Mouse (Mus musculus) brain, embryonic 14.5 days (tissue): ENCODE measurements at regions not wholly inside any gene's neighbourhood (a gene's known extent, or its start where the extent isn't known, plus 50 kb on each side); places are given as distances from the start of the nearest gene placed in this dataset.

Experiments
- DNase-seq: peaks from one replicate; pipeline ENCODE4 v3.0.0-alpha.2; 2011; ENCODE audit warnings: low read depth
- CTCF ChIP-seq: fragments of 200-500 bp; IDR thresholded peaks from 2 replicates; pipeline ENCODE4 v1.5.1; 2012; ENCODE audit warnings: inconsistent platforms, mild to moderate bottlenecking, moderate library complexity, borderline replicate concordance; ENCODE audit not compliant: insufficient read depth, insufficient read length; ENCODE audit errors: extremely low read depth
- POLR2A ChIP-seq: fragments of 200-500 bp; IDR thresholded peaks from 2 replicates; pipeline ENCODE4 v1.6.1; 2012; ENCODE audit warnings: mild to moderate bottlenecking, inconsistent platforms, borderline replicate concordance; ENCODE audit not compliant: poor library complexity, insufficient read depth, insufficient read length, severe bottlenecking; ENCODE audit errors: extremely low read depth

DNA sequence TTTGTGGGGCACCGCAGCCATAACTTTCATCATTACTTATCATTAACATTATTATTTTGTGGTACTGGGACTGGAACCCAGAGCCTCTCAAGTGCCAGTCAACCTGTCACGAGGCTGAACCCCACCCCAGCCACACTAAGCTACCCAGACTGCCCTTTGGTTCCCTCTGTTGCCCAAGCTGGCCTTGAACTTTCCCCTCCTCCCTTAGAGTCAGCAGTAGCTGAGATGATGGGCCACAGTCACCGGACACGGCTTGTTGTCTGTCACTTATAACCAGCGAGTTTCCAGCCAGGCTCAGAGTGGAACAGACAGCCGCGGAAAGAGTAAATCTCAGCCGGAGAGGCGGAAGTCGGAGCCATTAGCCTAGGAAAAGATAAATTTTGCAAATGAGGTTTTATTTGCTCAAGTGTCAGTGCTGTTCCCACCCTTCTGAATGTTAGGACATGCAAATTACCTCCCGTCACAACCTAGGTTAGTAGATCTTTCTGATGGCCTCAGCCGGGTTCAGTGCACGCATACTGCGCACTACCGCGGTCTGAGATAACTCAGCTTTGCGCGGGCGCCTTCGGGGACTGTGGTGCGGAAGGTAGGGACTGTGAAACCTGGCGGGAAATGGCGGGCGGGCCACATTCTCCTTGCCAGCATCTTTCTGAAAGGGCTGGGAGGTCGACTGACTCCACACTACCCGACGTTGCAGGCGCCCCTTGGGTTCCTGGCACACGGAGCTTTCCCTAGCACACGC, 152.7 kb downstream of the Bmp7 start:
- TF ChIP-seq CTCF (no peak), POLR2A (no peak)
- peak; percentile 25 for DNase-seq

DNA sequence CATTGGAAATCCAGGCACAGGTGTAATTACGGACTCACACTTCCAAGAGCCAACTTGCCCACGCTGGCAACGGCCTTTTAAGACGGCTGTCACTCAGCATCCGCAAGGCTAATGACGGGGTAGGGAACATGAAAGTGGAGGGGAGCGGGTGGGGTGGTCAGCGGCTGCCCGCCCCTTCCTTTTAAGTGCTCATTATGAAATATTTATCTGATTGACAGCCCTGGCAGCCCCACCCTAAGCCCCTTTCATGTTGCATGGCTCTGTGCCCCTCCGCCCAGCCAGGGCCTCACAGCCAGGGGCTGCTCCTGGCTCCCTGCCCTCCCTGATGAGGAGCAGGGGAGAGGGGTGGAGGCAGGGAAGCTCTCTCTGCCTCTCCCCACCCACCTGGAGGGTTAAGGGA, 150.9 kb downstream of the Bmp7 start:
- peak; percentile 84 for DNase-seq
- TF ChIP-seq CTCF (no peak), POLR2A (no peak)

DNA sequence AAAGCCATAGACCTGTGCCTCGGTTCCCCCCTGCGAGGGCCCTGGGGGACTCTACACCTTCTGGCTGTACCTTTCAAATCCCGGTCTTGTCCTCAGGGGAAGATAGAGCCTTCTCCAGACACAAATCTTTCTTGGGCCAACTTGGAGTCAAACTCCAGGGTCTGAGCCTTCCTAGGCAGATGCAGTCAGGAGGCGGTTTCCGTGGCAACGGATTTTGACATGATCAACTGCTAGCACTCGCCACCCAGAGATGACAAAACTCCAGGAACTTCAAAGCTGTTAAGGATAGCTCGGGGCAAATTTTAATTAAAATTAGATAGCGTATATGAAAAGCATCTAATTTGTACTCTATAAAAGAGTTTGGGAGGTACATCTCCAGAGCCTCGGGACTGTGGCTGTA, 147.6 kb downstream of the Bmp7 start:
- peak; percentile 76 for DNase-seq
- no peak for TF ChIP-seq POLR2A
- TF ChIP-seq CTCF: no peak

DNA sequence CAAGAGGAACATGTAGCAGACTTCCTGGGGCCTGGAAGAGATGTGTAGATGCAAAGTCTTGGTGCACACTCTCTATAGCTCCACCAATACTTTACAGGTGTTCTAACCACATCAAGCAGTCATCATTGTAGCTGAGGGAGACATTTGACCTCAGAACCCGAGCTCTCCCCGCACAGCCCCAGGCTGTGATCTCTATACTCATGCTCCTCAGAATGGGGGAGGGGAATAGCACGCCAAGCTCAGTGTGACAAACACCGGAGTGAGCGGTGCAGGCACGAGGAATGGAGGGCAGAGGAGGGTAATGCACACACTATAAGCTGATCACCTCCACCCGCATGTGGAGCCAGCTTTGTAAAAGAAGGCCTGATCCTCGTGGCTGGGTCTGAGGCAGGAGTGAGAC, 146.1 kb downstream of the Bmp7 start:
- TF ChIP-seq POLR2A (no peak), CTCF (no peak)
- no peak for DNase-seq

DNA sequence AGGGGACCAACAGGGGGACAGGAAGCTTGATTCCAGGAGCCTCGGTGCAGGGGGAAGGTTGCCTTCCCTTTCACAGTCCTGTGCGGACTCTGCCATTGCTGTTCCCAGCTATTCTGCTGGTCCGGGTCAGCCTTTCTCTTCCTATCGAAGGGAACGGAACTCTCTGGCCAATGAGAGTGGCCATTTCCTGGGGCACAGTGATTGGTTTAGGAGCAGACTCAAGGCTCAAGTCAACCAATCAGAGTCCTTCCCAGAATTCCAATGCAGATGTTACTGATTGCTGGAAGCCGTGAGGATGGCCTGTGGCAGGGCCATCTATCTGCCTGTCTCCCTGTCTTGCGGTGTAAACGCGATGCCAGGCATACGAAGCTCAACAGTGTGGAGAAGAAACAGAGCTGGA, 145.3 kb downstream of the Bmp7 start:
- no peak for TF ChIP-seq POLR2A
- no peak for TF ChIP-seq CTCF
- DNase-seq: no peak

DNA sequence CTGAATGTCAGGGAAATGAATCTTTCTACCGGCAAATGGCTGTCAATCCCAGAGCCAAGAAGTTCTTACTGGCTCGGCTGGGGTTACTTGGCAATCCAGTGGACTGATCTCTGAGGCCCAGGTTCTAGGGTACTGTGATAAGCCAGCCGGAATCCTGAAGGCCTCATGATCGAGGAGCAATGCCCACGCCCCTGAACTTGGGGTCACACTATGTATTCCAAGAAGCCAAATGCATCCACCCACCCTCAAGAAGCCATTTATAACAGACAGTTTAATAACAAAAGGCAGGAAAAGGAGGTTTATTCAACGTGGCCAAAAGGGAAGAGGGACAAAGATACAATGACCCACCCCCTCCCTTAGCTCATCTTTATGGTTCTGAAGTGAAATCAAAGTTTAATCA, 144.0 kb downstream of the Bmp7 start:
- TF ChIP-seq POLR2A (no peak), CTCF (no peak)

DNA sequence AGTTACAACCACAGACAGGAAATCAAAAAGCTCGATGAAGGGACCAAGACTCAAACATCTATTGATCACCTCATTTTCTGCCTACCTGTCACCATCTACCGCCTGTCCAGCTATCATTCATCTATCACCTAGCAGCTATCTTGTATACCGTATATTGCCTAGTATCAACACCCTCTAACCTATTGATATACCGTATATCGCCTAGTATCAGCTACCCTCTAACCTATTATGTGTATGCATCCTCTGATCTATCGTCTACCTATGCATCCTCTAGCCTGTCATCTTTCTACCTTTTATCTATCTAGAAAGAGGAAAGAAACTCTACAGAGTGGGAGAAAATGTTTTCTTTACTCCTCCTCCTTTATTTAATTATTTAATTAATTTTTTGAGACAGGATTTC, 143.2 kb downstream of the Bmp7 start:
- peak; percentile 27 for DNase-seq
- TF ChIP-seq CTCF: no peak
- TF ChIP-seq POLR2A: no peak

More for the DNA sequence above, 144.0 kb downstream of the Bmp7 start:
- DNase-seq: no peak

DNA sequence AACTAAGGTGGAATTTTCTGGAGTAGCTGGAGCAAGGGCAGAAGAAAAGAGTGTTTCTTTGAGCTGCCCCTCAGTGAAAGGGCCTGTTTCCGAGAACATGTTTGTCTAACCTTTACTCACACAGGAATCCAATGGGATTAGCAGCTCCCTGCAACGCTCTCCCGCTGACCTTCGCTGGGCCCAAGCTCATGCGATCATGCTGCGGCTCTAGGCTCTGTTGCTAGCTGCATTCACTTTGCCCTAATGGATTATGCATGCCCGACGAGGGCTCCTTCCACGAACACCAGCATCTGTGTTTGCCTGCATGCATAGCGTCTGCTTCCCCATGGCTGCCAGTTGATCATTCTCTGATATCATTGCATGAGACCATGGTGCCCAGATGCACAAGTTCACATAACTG, 140.2 kb downstream of the Bmp7 start:
- DNase-seq: peak; percentile 53
- TF ChIP-seq CTCF (no peak), POLR2A (no peak)

DNA sequence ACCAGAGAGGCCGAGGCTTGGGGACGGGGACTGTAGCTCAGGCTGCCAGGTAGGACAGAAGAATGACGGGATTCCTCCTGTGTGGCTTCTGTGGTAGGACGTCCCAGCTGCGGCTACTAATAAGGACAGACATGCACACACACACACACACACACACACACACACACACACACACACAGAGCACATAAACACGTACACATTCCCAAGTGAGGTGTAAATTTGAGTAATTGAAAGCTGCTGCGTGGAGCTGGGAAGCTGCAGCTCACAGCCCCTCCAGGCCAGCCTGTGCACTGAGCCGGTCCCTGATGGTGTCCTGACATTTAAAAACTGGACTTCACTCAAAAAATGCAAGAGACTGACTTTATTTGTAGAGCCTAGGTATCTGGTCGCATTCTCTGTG, 139.3 kb downstream of the Bmp7 start:
- DNase-seq: no peak
- TF ChIP-seq CTCF (no peak), POLR2A (no peak)

DNA sequence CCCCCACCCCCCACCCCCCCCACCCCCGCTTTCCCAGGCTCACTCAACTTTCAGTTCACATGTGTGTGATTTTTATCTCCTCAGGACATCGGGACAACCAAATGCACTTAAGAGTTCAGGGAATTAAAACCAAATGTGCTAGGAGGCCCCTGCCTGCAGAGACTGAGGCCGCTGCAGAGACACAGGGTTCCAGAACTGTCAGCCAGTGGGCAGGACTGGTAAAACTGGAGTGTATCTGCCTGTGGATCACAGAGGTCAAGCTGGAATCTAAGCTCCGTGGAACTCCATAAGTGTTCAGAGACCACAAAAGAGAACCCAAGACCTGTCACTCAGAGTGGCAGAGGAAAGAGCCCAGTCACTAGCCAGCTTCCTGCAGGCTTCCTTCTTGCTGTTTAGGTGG, 138.3 kb downstream of the Bmp7 start:
- no peak for TF ChIP-seq POLR2A
- no peak for TF ChIP-seq CTCF

DNA sequence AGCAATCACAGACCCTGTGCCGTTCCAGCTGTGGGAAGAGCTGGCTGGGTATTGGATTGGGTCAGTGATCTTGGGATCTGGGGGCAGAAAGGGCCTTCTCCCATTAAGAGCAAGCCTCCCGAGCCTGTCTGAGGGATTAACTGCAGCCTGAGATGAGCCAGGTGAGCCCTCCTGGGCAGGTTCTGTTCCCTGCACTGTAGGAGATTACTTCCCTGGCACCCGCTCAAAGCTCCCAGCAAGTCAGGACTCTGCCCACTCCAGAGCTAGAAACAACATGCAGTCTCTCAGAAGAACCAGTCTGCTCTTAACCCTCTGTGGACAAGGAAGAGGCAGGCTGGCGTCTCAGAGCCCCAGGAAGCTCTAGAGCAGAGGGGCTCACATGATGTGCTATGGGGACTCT, 132.7 kb downstream of the Bmp7 start:
- TF ChIP-seq CTCF (no peak), POLR2A (no peak)
- no peak for DNase-seq

More for the DNA sequence above, 138.3 kb downstream of the Bmp7 start:
- DNase-seq: no peak

DNA sequence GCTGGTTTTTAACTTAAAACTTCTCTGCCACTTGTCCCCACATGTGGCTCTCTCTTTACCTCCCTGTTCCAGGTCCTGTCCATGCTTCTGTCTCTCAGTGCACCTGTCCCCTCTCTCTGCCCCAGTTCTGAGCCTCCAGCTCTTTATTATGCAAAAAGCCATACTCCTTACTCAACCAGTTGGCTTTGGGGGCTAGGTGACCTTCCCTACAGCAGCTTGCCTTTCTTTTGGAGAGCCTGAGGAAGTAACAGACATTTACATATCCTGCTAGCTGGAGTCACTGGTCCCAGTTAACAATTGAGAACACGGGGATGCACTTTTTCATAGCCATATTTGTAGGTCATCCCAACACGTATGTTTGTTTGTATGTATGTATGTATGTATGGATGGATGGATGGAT, 130.8 kb downstream of the Bmp7 start:
- DNase-seq: no peak
- TF ChIP-seq CTCF: no peak
- TF ChIP-seq POLR2A: no peak

DNA sequence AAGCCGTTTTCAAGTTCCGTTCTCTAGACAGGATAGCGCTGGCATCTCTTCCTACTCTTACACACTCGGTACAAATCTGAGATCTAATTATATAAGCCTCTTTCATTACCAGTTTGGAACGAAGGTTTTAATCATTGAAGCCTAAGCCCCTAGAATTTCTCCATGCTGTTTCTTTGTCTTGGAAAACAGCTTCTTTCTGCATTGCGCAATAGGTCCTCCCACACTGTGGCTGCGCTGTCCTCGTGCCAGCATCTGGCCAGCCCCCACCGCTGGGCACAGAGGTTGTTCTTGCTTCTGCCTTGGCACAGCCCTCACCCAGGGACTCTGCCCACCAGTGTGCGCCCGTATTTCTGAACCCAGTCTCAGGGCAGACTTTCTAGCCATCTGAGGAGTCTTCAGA, 126.8 kb downstream of the Bmp7 start:
- DNase-seq: no peak
- TF ChIP-seq CTCF (no peak), POLR2A (no peak)

DNA sequence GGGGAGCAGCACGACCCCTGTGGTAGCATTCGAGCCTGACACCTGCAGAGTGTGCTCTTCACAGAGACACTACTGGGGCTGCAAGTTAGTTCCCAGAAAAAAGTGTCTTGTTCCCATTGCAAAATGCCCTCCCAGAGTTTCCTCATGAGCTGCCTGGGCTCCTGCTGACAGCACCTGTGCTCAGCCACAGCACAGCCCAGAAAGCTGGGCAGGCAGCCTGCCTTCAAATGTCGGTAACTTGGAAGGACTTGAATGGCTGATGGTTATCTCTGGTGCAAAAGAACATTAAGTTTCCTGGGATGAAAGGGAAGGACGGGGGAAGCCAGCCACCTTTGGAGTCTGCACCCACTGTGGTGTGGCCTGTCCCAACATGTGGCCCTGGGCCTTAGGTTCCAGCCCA, 126.2 kb downstream of the Bmp7 start:
- no peak for DNase-seq

DNA sequence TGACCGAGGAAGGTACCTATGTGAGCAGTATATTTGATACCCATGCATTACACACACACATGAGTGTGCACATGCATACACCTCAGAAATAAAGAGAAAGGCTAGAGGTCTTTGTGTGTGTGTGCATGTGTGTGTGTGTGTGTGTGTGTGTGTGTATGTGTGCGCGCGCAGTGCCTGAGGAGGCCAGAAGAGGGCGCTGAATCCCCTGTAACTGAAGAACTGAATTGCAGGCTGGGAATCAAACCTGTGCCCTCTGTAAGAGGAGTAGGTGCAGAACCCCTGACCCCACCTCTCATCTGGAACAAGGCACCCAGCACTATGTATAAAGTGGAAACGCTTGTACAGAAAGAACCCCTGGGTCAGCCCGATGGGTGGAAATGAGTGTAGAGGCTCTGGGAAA, 125.0 kb downstream of the Bmp7 start:
- TF ChIP-seq CTCF: 0 out of 2 replicates have a peak, but pooled peaks have one; percentile 9
- no peak for TF ChIP-seq POLR2A
- no peak for DNase-seq

More for the DNA sequence above, 126.2 kb downstream of the Bmp7 start:
- TF ChIP-seq CTCF: no peak
- no peak for TF ChIP-seq POLR2A

DNA sequence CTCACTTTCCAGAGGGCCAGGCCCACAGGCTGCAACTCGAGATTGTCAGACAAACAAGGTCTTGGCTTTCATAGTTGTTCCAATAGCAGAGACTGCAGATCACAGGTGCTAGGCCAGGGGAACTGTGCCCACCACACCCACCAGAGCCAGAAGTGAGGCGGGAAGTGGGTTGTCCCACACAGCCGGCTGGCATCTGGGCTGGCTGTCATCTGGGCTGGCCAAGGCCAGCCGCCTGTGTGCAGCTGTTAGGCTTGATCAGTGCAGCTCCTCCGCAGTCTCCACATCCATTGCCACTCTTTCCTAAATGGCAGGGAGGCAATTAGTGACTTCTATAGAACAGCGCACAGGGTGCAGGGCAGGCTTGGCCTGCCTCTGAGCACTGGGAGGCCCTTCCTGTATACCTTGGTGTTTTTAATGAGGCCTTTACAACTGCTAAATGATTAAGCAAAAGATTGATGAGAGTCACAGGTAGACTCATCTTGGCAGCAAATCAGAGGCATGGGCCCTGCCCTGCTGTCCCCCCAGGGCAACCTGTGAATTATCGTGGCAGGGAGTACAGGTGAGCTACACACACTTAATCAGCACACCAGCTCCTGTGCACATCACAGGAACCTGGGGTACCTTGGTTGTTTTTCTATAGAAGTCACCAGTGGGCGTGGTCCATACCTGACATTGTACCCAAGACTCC, 122.9 kb downstream of the Bmp7 start:
- no peak for TF ChIP-seq CTCF
- DNase-seq: no peak
